Mouse (Mus musculus) myocyte (in vitro differentiated cells): ENCODE measurements at regions not wholly inside any gene's neighbourhood (a gene's known extent, or its start where the extent isn't known, plus 50 kb on each side); places are given as distances from the start of the nearest gene placed in this dataset.

ENCODE experiments used
- H3K27me3 ChIP-seq: one replicate; pipeline ENCODE4 v1.6.1; 2011; ENCODE audit not compliant: control insufficient read depth, insufficient read depth, insufficient read length
- H3K36me3 ChIP-seq: one replicate; pipeline ENCODE4 v1.6.1; 2011; ENCODE audit not compliant: control insufficient read depth, insufficient read depth
- H3K4me2 ChIP-seq: one replicate; pipeline ENCODE4 v1.6.1; 2011; ENCODE audit warnings: low read depth, control low read depth
- H3K4me3 ChIP-seq: one replicate; pipeline ENCODE4 v1.5.1; 2011; ENCODE audit warnings: mild to moderate bottlenecking, control low read depth, moderate library complexity
- H3K79me2 ChIP-seq: one replicate; pipeline ENCODE4 v1.6.1; 2011; ENCODE audit not compliant: control insufficient read depth, insufficient read depth
- H3ac ChIP-seq: one replicate; pipeline ENCODE4 v1.6.1; 2011; ENCODE audit not compliant: control insufficient read depth, insufficient read length
- CEBPB ChIP-seq: IDR thresholded peaks from 2 replicates; pipeline ENCODE4 v1.6.1; 2011; ENCODE audit warnings: mild to moderate bottlenecking, moderate library complexity; ENCODE audit not compliant: poor library complexity, insufficient read depth, severe bottlenecking
- E2F4 ChIP-seq: IDR thresholded peaks from one replicate; pipeline ENCODE4 v1.6.1; 2011; ENCODE audit warnings: mild to moderate bottlenecking, control low read depth, moderate library complexity; ENCODE audit not compliant: insufficient read depth
- MAX ChIP-seq: IDR thresholded peaks from one replicate; pipeline ENCODE4 v1.6.1; 2011; ENCODE audit warnings: low read depth, mild to moderate bottlenecking, control low read depth
- MYOD1 ChIP-seq, 3 experiments: IDR thresholded peaks; one replicate each; pipeline ENCODE4 v1.6.1; 2011; ENCODE audit warnings: control low read depth in 2 of 3, low read depth in 2 of 3, mild to moderate bottlenecking in 2 of 3, moderate library complexity in 1 of 3; ENCODE audit not compliant: insufficient read length in 2 of 3, control insufficient read depth in 1 of 3
- MYOG ChIP-seq, 3 experiments: IDR thresholded peaks; one replicate each; pipeline ENCODE4 v1.6.1; 2011; ENCODE audit warnings: control low read depth in 2 of 3, low read depth in 2 of 3, mild to moderate bottlenecking in 2 of 3; ENCODE audit not compliant: insufficient read length in 2 of 3, control insufficient read depth in 1 of 3, insufficient read depth in 1 of 3
- POLR2A ChIP-seq: IDR thresholded peaks from one replicate; pipeline ENCODE4 v1.6.1; 2011; ENCODE audit warnings: low read depth, mild to moderate bottlenecking, control low read depth, moderate library complexity; ENCODE audit not compliant: insufficient read length
- POLR2AphosphoS2 ChIP-seq: IDR thresholded peaks from one replicate; pipeline ENCODE4 v1.6.1; 2011; ENCODE audit warnings: low read depth, control low read depth; ENCODE audit not compliant: insufficient read length
- REST ChIP-seq: IDR thresholded peaks from one replicate; pipeline ENCODE4 v1.6.1; 2011; ENCODE audit warnings: mild to moderate bottlenecking, control low read depth, moderate library complexity; ENCODE audit not compliant: insufficient read depth, insufficient read length
- SRF ChIP-seq: IDR thresholded peaks from one replicate; pipeline ENCODE4 v1.6.1; 2011; ENCODE audit warnings: low read depth; ENCODE audit not compliant: control insufficient read depth, insufficient read length
- TCF12 ChIP-seq: IDR thresholded peaks from one replicate; pipeline ENCODE4 v1.6.1; 2011; ENCODE audit warnings: mild to moderate bottlenecking, control low read depth; ENCODE audit not compliant: poor library complexity, insufficient read depth, severe bottlenecking
- TCF3 ChIP-seq: IDR thresholded peaks from one replicate; pipeline ENCODE4 v1.6.1; 2011; ENCODE audit warnings: low read depth, control low read depth; ENCODE audit not compliant: insufficient read length
- USF1 ChIP-seq: IDR thresholded peaks from one replicate; pipeline ENCODE4 v1.6.1; 2011; ENCODE audit warnings: low read depth, mild to moderate bottlenecking, control low read depth, moderate library complexity

- H3K27me3 ChIP-seq: peaks cover 56% of the 10 kb centered on the region
- no peak overlapping the region for H3K4me2 ChIP-seq
- TF ChIP-seq TCF12 (no peak), MYOG (IDR thresholded peaks at IDR 0.05; ENCODE audit: control insufficient read depth in 1 of 3, insufficient read depth in 1 of 3, insufficient read length in 2 of 3, low read depth in 2 of 3) (no peak), MYOD1 (IDR thresholded peaks at IDR 0.05; ENCODE audit: control insufficient read depth in 1 of 3, insufficient read length in 2 of 3, low read depth in 2 of 3) (no peak), POLR2A (no peak), SRF (no peak), MAX (no peak), E2F4 (no peak)
- H3K79me2 ChIP-seq: no peaks in the 10 kb centered on the region
- H3ac ChIP-seq: no peak overlapping the region
- no peaks in the 10 kb centered on the region for H3K36me3 ChIP-seq
- H3K4me3 ChIP-seq: no peak overlapping the region
Measured at GRCm38 (mm10) chr5:112166410-112167175, 85.7 kb downstream of the Cryba4 start.

GRCm38 (mm10) chr5:112167790-112168189, 84.5 kb downstream of the Cryba4 start:
- no peaks in the 10 kb centered on the region for H3K79me2 ChIP-seq
- H3K4me2 ChIP-seq: no peak overlapping the region
- TF ChIP-seq POLR2AphosphoS2 (no peak), POLR2A (no peak), MYOG (IDR thresholded peaks at IDR 0.05; ENCODE audit: control insufficient read depth in 1 of 3, insufficient read depth in 1 of 3, insufficient read length in 2 of 3, low read depth in 2 of 3) (no peak), E2F4 (no peak), REST (no peak)
- H3K36me3 ChIP-seq: no peaks in the 10 kb centered on the region
- H3ac ChIP-seq: no peak overlapping the region
- no peak overlapping the region for H3K4me3 ChIP-seq
- H3K27me3 ChIP-seq: peaks cover 54% of the 10 kb centered on the region

- no peaks in the 10 kb centered on the region for H3K36me3 ChIP-seq
- TF ChIP-seq POLR2A (no peak), CEBPB (no peak)
- H3ac ChIP-seq: no peak overlapping the region
- H3K27me3 ChIP-seq: peaks cover 59% of the 10 kb centered on the region
- H3K79me2 ChIP-seq: no peaks in the 10 kb centered on the region
- no peak overlapping the region for H3K4me3 ChIP-seq
- H3K4me2 ChIP-seq: no peak overlapping the region
Measured at GRCm38 (mm10) chr5:112171325-112171724, 81.0 kb downstream of the Cryba4 start.

GRCm38 (mm10) chr5:112179213-112180057, 72.9 kb downstream of the Cryba4 start:
- TF ChIP-seq USF1 (no peak), MAX (no peak), POLR2AphosphoS2 (no peak), REST (no peak), TCF12 (no peak), SRF (no peak), POLR2A (no peak), E2F4 (no peak), TCF3 (no peak), MYOG (IDR thresholded peaks at IDR 0.05; ENCODE audit: control insufficient read depth in 1 of 3, insufficient read depth in 1 of 3, insufficient read length in 2 of 3, low read depth in 2 of 3) (no peak), MYOD1 (IDR thresholded peaks at IDR 0.05; ENCODE audit: control insufficient read depth in 1 of 3, insufficient read length in 2 of 3, low read depth in 2 of 3) (no peak), CEBPB (no peak)
- Histone ChIP-seq H3K79me2 (no peaks in the 10 kb centered on the region), H3K27me3 (peaks cover 49% of the 10 kb centered on the region), H3K36me3 (no peaks in the 10 kb centered on the region), H3K4me3 (no peak overlapping the region), H3K4me2 (no peak overlapping the region), H3ac (no peak overlapping the region)

GRCm38 (mm10) chr5:112182775-112183174, 69.5 kb downstream of the Cryba4 start:
- no peaks in the 10 kb centered on the region for H3K36me3 ChIP-seq
- TF ChIP-seq SRF (no peak), USF1 (no peak), POLR2AphosphoS2 (no peak), TCF12 (no peak), POLR2A (no peak), MAX (no peak), E2F4 (no peak), MYOD1 (IDR thresholded peaks at IDR 0.05; ENCODE audit: control insufficient read depth in 1 of 3, insufficient read length in 2 of 3, low read depth in 2 of 3) (no peak), CEBPB (no peak), TCF3 (no peak), MYOG (IDR thresholded peaks at IDR 0.05; ENCODE audit: control insufficient read depth in 1 of 3, insufficient read depth in 1 of 3, insufficient read length in 2 of 3, low read depth in 2 of 3) (no peak), REST (no peak)
- H3K4me2 ChIP-seq: no peak overlapping the region
- peaks cover 56% of the 10 kb centered on the region for H3K27me3 ChIP-seq
- H3K4me3 ChIP-seq: no peak overlapping the region
- no peak overlapping the region for H3ac ChIP-seq
- H3K79me2 ChIP-seq: no peaks in the 10 kb centered on the region
